8 mouse cellular contexts compared by ENCODE assay signal in genomic region chr8:47268062-47268822, GRCm38 (mm10).
DNase-seq lines count a peak whose midpoint lies in the region.

No protein-coding gene starts in this region.

- intact Hi-C loops in left cerebral cortex, postnatal 36 days (cut with DNase I), result no loop called here

- peak; percentile 46 for DNase-seq in kidney, postnatal 10 days
- no peak for DNase-seq in kidney, adult 11 months
- DNase-seq in cerebellum, postnatal 25 days, result peak; percentile 42 to 46
- DNase-seq in heart, adult 8-10 months (ENCODE audit: low spot score), result peak; percentile 31
- peak; percentile 78 to 86 for DNase-seq in left cerebral cortex, postnatal 36 days (ENCODE audit: low spot score in 2 of 2)
- DNase-seq in right cerebral cortex, postnatal 4 days, result peak; percentile 35
- no peak for DNase-seq in ovary, postnatal 14 days (ENCODE audit: low spot score)
- DNase-seq in adrenal gland, postnatal 4 days (ENCODE audit: low spot score in 2 of 2), result no peak

Comparison
In these comparisons a context has a peak if more than half of its experiments do, and no peak if none do; other contexts are left out.
1. DNase-seq: peak in kidney, postnatal 10 days (single experiment), cerebellum, postnatal 25 days (2 of 2), heart, adult 8-10 months (single experiment), left cerebral cortex, postnatal 36 days (2 of 2) and right cerebral cortex, postnatal 4 days (single experiment); none in kidney, adult 11 months (single experiment), ovary, postnatal 14 days (single experiment) and adrenal gland, postnatal 4 days (0 of 2).